Mouse (Mus musculus) left cerebral cortex, adult 11 months (tissue): Measurements from ENCODE around the gene Arl6ip5.

Experiments used
- DNase-seq: peaks from one replicate; pipeline ENCODE4 v3.0.0; 2022; ENCODE audit warnings: low spot score

Gene Arl6ip5

GRCm38 (mm10) chr6:97210191-97210961 is at the start of gene Arl6ip5:
Gene Arl6ip5 (plus strand): TSS chr6:97210689.
- DNase-seq, result peak; percentile 80

GRCm38 (mm10) chr6:97175716-97176115 is 34.8 kb upstream of the Arl6ip5 start:
- no peak for DNase-seq

GRCm38 (mm10) chr6:97178491-97179366 is 31.8 kb upstream of the Arl6ip5 start, which contains the start of gene Tmf1:
Gene Tmf1 (minus strand): TSS chr6:97179122.
- DNase-seq, result peak; percentile 94

GRCm38 (mm10) chr6:97179367-97179828 is 31.1 kb upstream of the Arl6ip5 start:
- no peak for DNase-seq

GRCm38 (mm10) chr6:97200437-97200836 is 10.1 kb upstream of the Arl6ip5 start:
- DNase-seq, result no peak

- DNase-seq, result no peak
Measured at GRCm38 (mm10) chr6:97202477-97202876, 8.0 kb upstream of the Arl6ip5 start.

GRCm38 (mm10) chr6:97204252-97204869 is 6.1 kb upstream of the Arl6ip5 start:
- no peak for DNase-seq

GRCm38 (mm10) chr6:97204952-97205351 is 5.5 kb upstream of the Arl6ip5 start:
- DNase-seq, result no peak

- peak; percentile 96 for DNase-seq
Measured at GRCm38 (mm10) chr6:97205439-97205885, 5.0 kb upstream of the Arl6ip5 start, which contains the start of gene Uba3. Gene Uba3 (minus strand): TSS chr6:97205647.

GRCm38 (mm10) chr6:97207085-97207484 is 3.4 kb upstream of the Arl6ip5 start:
- DNase-seq, result no peak

GRCm38 (mm10) chr6:97208406-97208805 is 2.1 kb upstream of the Arl6ip5 start:
- DNase-seq, result no peak

GRCm38 (mm10) chr6:97209201-97209600 is 1.3 kb upstream of the Arl6ip5 start:
- DNase-seq, result no peak

- DNase-seq, result no peak
Measured at GRCm38 (mm10) chr6:97209751-97210150, 738 bp upstream of the Arl6ip5 start.

GRCm38 (mm10) chr6:97210962-97211601 is 593 bp downstream of the Arl6ip5 start:
- DNase-seq, result no peak

GRCm38 (mm10) chr6:97211981-97212380 is 1.5 kb downstream of the Arl6ip5 start:
- DNase-seq, result no peak

GRCm38 (mm10) chr6:97216154-97216821 is 5.8 kb downstream of the Arl6ip5 start:
- no peak for DNase-seq

GRCm38 (mm10) chr6:97220672-97221071 is 10.2 kb downstream of the Arl6ip5 start:
- DNase-seq, result no peak

- DNase-seq, result peak; percentile 59
Measured at GRCm38 (mm10) chr6:97221205-97222025, 10.9 kb downstream of the Arl6ip5 start.

- DNase-seq, result no peak
Measured at GRCm38 (mm10) chr6:97222321-97222720, 11.8 kb downstream of the Arl6ip5 start.

- no peak for DNase-seq
Measured at GRCm38 (mm10) chr6:97222931-97223467, 12.5 kb downstream of the Arl6ip5 start.
